Mouse (Mus musculus) spleen, adult 2 months (tissue): ENCODE results near the gene Gtf3c2.

Source experiments
- CTCF ChIP-seq: fragments of 200-500 bp; IDR thresholded peaks from 2 replicates; pipeline ENCODE4 v1.5.1; 2011; ENCODE audit warnings: mild to moderate bottlenecking, inconsistent platforms; ENCODE audit not compliant: insufficient read depth, insufficient read length, insufficient replicate concordance; ENCODE audit errors: extremely low read depth
- POLR2A ChIP-seq: fragments of 200-500 bp; IDR thresholded peaks from 2 replicates; pipeline ENCODE4 v1.6.1; 2011; ENCODE audit warnings: low read depth, low read length, inconsistent platforms

- TF ChIP-seq POLR2A (no peak), CTCF (no peak)
These were observed 20.4 kb upstream of the Gtf3c2 start for GRCm38 (mm10) chr5:31200327-31200768.
